Mouse (Mus musculus): ENCODE results near the gene Sla2.

- TF ChIP-seq TAL1 (IDR thresholded peaks at IDR 0.05; ENCODE audit: low read length) (no peak), GATA1 (IDR thresholded peaks at IDR 0.05; ENCODE audit: low read length) (no peak)
Observed at GRCm38 (mm10) chr2:156868994-156869393, 18.0 kb downstream of the Sla2 start.
